Mouse (Mus musculus) liver, adult 2 months (tissue): Measurements from ENCODE around the gene Igfbp7. TPM values are rescaled to one million over a fixed set of nuclear protein-coding genes. Genes with fewer than 3 reads are reported as not detected.
A peak's percentile ranks its signal among the peaks of the same experiment; 100 is the strongest.

Experiments
- DNase-seq: peaks from one replicate; pipeline ENCODE4 v3.0.0-alpha.2; 2011; ENCODE audit warnings: low read depth, low spot score; ENCODE audit errors: extremely low read depth
- H3K27ac ChIP-seq: fragments of 200-500 bp; replicated peaks from 2 replicates; pipeline ENCODE4 v1.5.1; 2012; ENCODE audit warnings: low read depth, mild to moderate bottlenecking, control low read depth, inconsistent platforms, low read length; ENCODE audit not compliant: insufficient read depth
- H3K27me3 ChIP-seq: fragments of 200-500 bp; 2 replicates; pipeline ENCODE4 v1.6.1; 2012; ENCODE audit warnings: mild to moderate bottlenecking, moderate library complexity, low read length, inconsistent platforms; ENCODE audit not compliant: control insufficient read depth, insufficient read depth
- H3K36me3 ChIP-seq: fragments of 200-500 bp; 2 replicates; pipeline ENCODE4 v1.6.1; 2012; ENCODE audit warnings: low read length, inconsistent platforms; ENCODE audit not compliant: control insufficient read depth, insufficient read depth
- H3K4me1 ChIP-seq: fragments of 200-500 bp; 2 replicates; pipeline ENCODE4 v1.6.1; 2011; ENCODE audit warnings: low read length; ENCODE audit not compliant: control insufficient read depth, insufficient read depth
- H3K4me3 ChIP-seq: fragments of 200-500 bp; 2 replicates; pipeline ENCODE4 v1.5.1; 2011; ENCODE audit warnings: low read depth, mild to moderate bottlenecking, control low read depth, low read length, moderate library complexity; ENCODE audit not compliant: insufficient read depth
- H3K79me2 ChIP-seq: fragments of 200-500 bp; 2 replicates; pipeline ENCODE4 v1.6.1; 2012; ENCODE audit warnings: inconsistent platforms, mild to moderate bottlenecking, low read length, moderate library complexity; ENCODE audit not compliant: control insufficient read depth, insufficient read depth
- H3K9ac ChIP-seq: fragments of 200-500 bp; 2 replicates; pipeline ENCODE4 v1.6.1; 2012; ENCODE audit warnings: low read depth, mild to moderate bottlenecking, control low read depth, inconsistent platforms, low read length
- CTCF ChIP-seq: fragments of 200-500 bp; IDR thresholded peaks from 2 replicates; pipeline ENCODE4 v1.5.1; 2011; ENCODE audit warnings: low read depth, low read length, control low read depth
- POLR2A ChIP-seq: fragments of 200-500 bp; IDR thresholded peaks from 2 replicates; pipeline ENCODE4 v1.6.1; 2011; ENCODE audit warnings: low read length, control low read depth; ENCODE audit not compliant: insufficient read depth; ENCODE audit errors: extremely low read depth
- WGBS: fragments of 180-500 bp; shearing (Covaris S2); methylation state at CpG from one replicate; pipeline ENCODE4 v1.1.7; 2018; 5-methylcytosine and 5-hydroxymethylcytosine counted together
- polyA plus RNA-seq: library from polyadenylated mRNA; depleted of rRNA; stranded (reverse); fragments of >200 nt; gene quantifications from 2 replicates; pipeline ENCODE4 v1.2.3, GENCODE M21; 2012
- total RNA-seq: library from RNA; depleted of rRNA; stranded (reverse); fragments of >200 nt; gene quantifications from 2 replicates; pipeline ENCODE4 v1.2.3, GENCODE M21; 2014

Igfbp7 gene
- total and polyA plus RNA-seq, 2 experiments, result 69.7 to 336 TPM

DNA sequence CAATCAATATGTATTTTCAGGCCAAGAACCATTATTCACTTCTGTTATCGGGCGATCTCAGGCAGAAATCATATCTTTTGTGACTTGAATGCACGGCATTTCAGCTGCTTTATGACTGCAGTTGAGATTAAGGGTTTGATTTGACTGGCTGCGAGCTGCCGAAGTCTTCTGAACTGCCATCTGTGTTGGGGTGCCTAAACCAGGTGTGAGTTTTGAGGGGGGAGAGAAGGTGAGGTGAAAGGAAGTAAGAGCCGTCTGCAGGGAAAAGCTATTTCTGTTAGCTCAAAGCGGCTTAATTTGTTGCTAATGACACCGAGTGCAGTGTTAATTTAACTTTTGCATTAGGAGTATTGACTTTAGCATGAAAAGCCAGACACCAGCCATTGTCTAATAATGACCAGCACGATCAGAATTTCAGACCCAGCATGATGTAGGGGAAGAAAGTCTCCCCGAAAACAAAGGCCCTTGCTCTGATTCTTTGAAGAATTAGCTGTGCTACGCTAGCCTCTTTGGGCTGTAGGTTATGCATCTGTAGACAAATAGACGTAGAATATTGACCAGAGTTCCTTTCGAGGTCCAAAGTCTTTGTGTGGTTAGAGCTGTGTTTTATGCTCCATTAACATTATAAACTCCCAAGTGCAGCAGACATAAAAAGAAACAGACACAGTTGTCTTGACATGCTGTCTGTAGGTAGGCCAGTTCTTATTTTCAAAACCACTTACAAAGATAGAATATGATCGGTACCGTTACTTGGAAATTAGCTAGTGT lies 35.2 kb upstream of the Igfbp7 start:
- Histone ChIP-seq H3K27me3 (no peaks in the 10 kb centered on the region), H3K36me3 (no peaks in the 10 kb centered on the region), H3K9ac (no peak overlapping the region), H3K27ac (no peak overlapping the region), H3K79me2 (no peaks in the 10 kb centered on the region), H3K4me1 (0 out of 2 replicates have a peak, but pooled peaks cover 5% of the 10 kb centered on the region), H3K4me3 (no peak overlapping the region)
- 62% methylated on average over 15 of the region's 15 CpGs for WGBS
- peak; percentile 21 for DNase-seq
- no peak for TF ChIP-seq CTCF
- TF ChIP-seq POLR2A, result no peak

DNA sequence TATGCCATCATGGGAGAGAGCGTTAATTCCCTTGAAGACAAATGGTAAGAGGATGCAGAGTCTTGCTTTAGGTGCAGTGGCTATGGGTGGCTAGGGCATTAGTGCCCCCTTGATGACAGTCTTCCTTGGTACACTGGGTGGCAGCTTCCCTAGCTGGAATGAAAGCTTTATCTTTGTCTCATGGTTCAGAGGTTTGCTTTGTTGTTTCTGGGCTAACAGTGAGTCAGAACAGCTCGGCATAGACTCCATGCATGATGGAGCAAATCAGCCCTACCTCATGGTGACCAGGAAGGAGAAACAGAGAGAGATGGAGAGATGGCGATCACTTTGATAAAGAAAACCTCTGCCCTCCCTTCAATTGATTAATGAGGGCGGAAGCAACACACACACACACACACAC lies 28.5 kb upstream of the Igfbp7 start:
- peaks cover 2% of the 10 kb centered on the region for H3K4me1 ChIP-seq
- no peak for TF ChIP-seq POLR2A
- TF ChIP-seq CTCF, result no peak
- H3K79me2 ChIP-seq, result no peaks in the 10 kb centered on the region
- no peak overlapping the region for H3K9ac ChIP-seq
- no peak overlapping the region for H3K27ac ChIP-seq
- no peaks in the 10 kb centered on the region for H3K27me3 ChIP-seq
- no peak overlapping the region for H3K4me3 ChIP-seq
- DNase-seq, result no peak
- no peaks in the 10 kb centered on the region for H3K36me3 ChIP-seq
- WGBS, result 80% methylated on average over 4 of the region's 4 CpGs

DNA sequence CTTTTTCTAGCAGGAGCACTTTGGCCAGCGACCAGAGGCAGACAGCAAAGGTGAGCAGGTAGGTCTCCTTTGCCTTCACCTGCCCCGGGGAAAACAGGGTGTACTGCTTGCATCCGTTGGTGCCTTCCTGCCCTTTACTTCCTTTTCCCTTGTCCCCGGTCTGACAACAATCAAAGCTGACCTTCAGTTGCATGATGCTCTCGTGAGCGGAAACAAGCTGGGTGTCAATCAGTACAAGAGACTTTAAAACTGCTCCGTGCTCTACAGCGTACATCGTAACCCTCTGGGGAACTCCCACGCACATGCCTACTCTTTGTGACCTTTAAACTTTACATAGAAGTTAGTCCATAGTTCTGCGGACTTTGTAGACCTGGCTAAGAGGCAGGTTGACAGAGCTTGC lies 26.2 kb upstream of the Igfbp7 start:
- H3K36me3 ChIP-seq, result no peaks in the 10 kb centered on the region
- no peak overlapping the region for H3K27ac ChIP-seq
- H3K4me1 ChIP-seq, result peaks cover 2% of the 10 kb centered on the region
- no peaks in the 10 kb centered on the region for H3K27me3 ChIP-seq
- no peaks in the 10 kb centered on the region for H3K79me2 ChIP-seq
- DNase-seq, result peak; percentile 48
- H3K4me3 ChIP-seq, result no peak overlapping the region
- 16% methylated on average over 11 of the region's 11 CpGs for WGBS
- no peak overlapping the region for H3K9ac ChIP-seq
- no peak for TF ChIP-seq CTCF
- TF ChIP-seq POLR2A, result no peak

GRCm38 (mm10) chr5:77433561-77433960 lies 25.7 kb upstream of the Igfbp7 start:
- Histone ChIP-seq H3K4me3 (no peak overlapping the region), H3K27ac (no peak overlapping the region), H3K36me3 (no peaks in the 10 kb centered on the region), H3K4me1 (peaks cover 2% of the 10 kb centered on the region), H3K9ac (no peak overlapping the region), H3K27me3 (no peaks in the 10 kb centered on the region), H3K79me2 (no peaks in the 10 kb centered on the region)
- 17% methylated on average over 9 of the region's 9 CpGs for WGBS
- DNase-seq, result no peak
- TF ChIP-seq POLR2A (no peak), CTCF (no peak)

- Histone ChIP-seq H3K27me3 (no peaks in the 10 kb centered on the region), H3K9ac (no peak overlapping the region), H3K36me3 (no peaks in the 10 kb centered on the region), H3K79me2 (no peaks in the 10 kb centered on the region), H3K4me1 (peaks cover 2% of the 10 kb centered on the region), H3K4me3 (no peak overlapping the region), H3K27ac (no peak overlapping the region)
- no peak for TF ChIP-seq POLR2A
- no peak for TF ChIP-seq CTCF
- WGBS, result 60% methylated on average over 3 of the region's 3 CpGs
- DNase-seq, result no peak
These were observed 25.3 kb upstream of the Igfbp7 start for GRCm38 (mm10) chr5:77433119-77433518.

DNA sequence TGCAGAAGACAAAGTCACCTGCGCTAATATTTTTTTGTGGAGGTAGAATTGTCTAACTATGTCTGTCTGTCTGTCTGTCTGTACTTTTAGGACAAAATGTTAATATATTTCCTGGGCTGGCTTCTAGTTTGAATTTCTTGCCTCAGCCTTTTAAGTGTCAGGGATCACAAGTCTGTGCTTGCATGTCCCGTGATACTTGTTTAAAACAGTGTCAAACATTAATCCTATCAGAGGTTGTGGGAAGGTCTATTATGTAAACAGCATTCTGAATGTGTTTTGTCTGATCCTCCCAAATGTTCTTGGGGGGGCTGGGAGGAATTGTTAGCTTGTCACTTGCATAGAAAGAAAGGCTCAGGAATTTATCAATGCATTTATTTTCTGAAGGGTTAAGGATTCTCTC lies 24.6 kb upstream of the Igfbp7 start:
- no peaks in the 10 kb centered on the region for H3K36me3 ChIP-seq
- no peaks in the 10 kb centered on the region for H3K27me3 ChIP-seq
- no peak overlapping the region for H3K9ac ChIP-seq
- no peaks in the 10 kb centered on the region for H3K79me2 ChIP-seq
- TF ChIP-seq CTCF (no peak), POLR2A (no peak)
- DNase-seq, result no peak
- WGBS, result 69% methylated on average over 2 of the region's 2 CpGs
- H3K4me1 ChIP-seq, result peaks cover 2% of the 10 kb centered on the region
- no peak overlapping the region for H3K4me3 ChIP-seq
- H3K27ac ChIP-seq, result no peak overlapping the region
